Mouse (Mus musculus) stomach, postnatal 0 days (tissue): ENCODE measurements around the gene Cyp2d34. TPM values are rescaled to one million over a fixed set of nuclear protein-coding genes. Genes with fewer than 3 reads are reported as not detected.
A peak's percentile ranks its signal among the peaks of the same experiment; 100 is the strongest.

ENCODE experiments used
- ATAC-seq: fragments of 200-750 bp; cut with Nextera tagmentation; 2 replicates; pipeline ENCODE4 v1.8.0; 2017; ENCODE audit not compliant: low FRiP score, low TSS enrichment
- DNase-seq: peaks from one replicate; pipeline ENCODE4 v3.0.0-alpha.2; 2016; ENCODE audit warnings: low spot score
- H3K27ac ChIP-seq: fragments of 300-500 bp; sonication (generic); replicated peaks from 2 replicates; pipeline ENCODE4 v1.5.1; 2014; ENCODE audit warnings: mild to moderate bottlenecking, control low read depth
- H3K27me3 ChIP-seq: fragments of 300-500 bp; sonication (generic); 2 replicates; pipeline ENCODE4 v1.6.1; 2014; ENCODE audit warnings: low read length; ENCODE audit not compliant: control insufficient read depth, insufficient read depth
- H3K36me3 ChIP-seq: fragments of 300-500 bp; sonication (generic); 2 replicates; pipeline ENCODE4 v1.6.1; 2014; ENCODE audit warnings: low read length, mixed read lengths; ENCODE audit not compliant: control insufficient read depth, insufficient read depth
- H3K4me1 ChIP-seq: fragments of 300-500 bp; sonication (generic); replicated peaks from 2 replicates; pipeline ENCODE4 v1.6.1; 2014; ENCODE audit warnings: antibody characterized with exemption; ENCODE audit not compliant: control insufficient read depth, insufficient read depth
- H3K4me2 ChIP-seq: fragments of 300-500 bp; sonication (generic); replicated peaks from 2 replicates; pipeline ENCODE4 v1.6.1; 2014; ENCODE audit warnings: low read depth, mild to moderate bottlenecking, control low read depth, moderate library complexity
- H3K4me3 ChIP-seq: fragments of 300-500 bp; sonication (generic); 2 replicates; pipeline ENCODE4 v1.5.1; 2014; ENCODE audit warnings: low read depth, low read length, control low read depth
- H3K9ac ChIP-seq: fragments of 300-500 bp; sonication (generic); 2 replicates; pipeline ENCODE4 v1.6.1; 2014; ENCODE audit warnings: mild to moderate bottlenecking, low read length, control low read depth, mixed read lengths
- H3K9me3 ChIP-seq: fragments of 300-500 bp; sonication (generic); 2 replicates; pipeline ENCODE4 v1.6.1; 2016; ENCODE audit warnings: low read length; ENCODE audit not compliant: control insufficient read depth
- CTCF ChIP-seq: IDR thresholded peaks from 2 replicates; pipeline ENCODE4 v1.5.1; 2016; ENCODE audit warnings: antibody characterized with exemption, low read depth, mild to moderate bottlenecking, moderate library complexity
- EP300 ChIP-seq: optimal IDR thresholded peaks from 2 replicates; pipeline ENCODE3; 2016; ENCODE audit warnings: antibody characterized with exemption
- WGBS: fragments of 180-500 bp; shearing (Covaris S2); extraction: QIAGEN DNeasy Blood & Tissue Kit; methylation state at CpG from one replicate; pipeline ENCODE4 v1.1.7; 2014; 5-methylcytosine and 5-hydroxymethylcytosine counted together
- polyA plus RNA-seq: library from polyadenylated mRNA; unstranded; fragments of >200 nt; fragmentation: Nextera tagmentation; extraction: Ambion mirVana; gene quantifications from 2 replicates; pipeline ENCODE4 v1.2.1, GENCODE M21; 2015

Cyp2d34 gene
- polyA plus RNA-seq, 1 experiment from 2014 or later: 1.1 TPM

DNA sequence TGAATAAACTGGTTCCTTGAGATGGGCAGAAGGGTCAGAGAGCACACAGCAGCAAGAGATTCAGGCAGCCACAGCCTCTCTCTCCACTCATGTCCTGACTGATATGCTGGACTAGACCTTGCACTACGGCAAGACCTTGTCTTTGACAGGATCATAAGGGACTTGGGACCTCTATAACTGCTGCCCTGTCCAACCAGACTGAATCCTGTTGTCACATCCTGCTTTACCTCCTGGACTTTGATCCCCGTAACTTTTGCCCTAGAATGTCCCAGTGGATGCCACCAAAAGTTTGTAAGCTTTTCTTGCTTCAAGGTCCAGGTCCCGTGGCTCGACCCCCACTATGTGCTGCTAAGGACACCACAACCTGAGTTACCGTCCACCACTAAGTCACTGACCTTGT lies 20.6 kb upstream of the Cyp2d34 start:
- Histone ChIP-seq H3K4me2 (no peak overlapping the region), H3K9ac (no peak overlapping the region), H3K9me3 (no peaks in the 10 kb centered on the region), H3K4me1 (no peaks in the 10 kb centered on the region), H3K4me3 (no peak overlapping the region), H3K27me3 (no peaks in the 10 kb centered on the region), H3K27ac (no peak overlapping the region), H3K36me3 (no peaks in the 10 kb centered on the region)
- no peak for DNase-seq
- TF ChIP-seq EP300 (no peak), CTCF (no peak)
- no peak for ATAC-seq
- 91% methylated on average over 5 of the region's 5 CpGs for WGBS

DNA sequence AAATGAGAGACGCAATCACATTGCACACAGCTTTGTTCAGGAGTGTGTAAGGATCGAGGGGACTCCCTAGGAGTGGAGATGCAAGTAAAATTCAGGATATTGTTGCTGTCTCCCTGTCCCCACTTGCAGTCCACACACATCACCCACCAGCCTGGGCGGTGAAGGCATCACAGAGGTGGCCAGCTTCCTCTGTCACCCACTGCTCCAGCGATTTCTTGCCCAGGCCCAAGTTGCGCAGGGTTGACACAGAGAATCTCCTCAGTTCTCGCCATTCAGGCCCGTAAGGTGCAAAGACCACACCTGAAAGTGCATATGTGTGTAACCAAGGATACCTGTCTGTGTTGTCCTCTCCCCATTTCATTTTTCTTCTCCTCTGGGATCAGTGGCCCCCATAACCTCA lies 19.5 kb upstream of the Cyp2d34 start:
- no peak for ATAC-seq
- no peak for DNase-seq
- no peak for TF ChIP-seq CTCF
- 89% methylated on average over 7 of the region's 7 CpGs for WGBS
- no peaks in the 10 kb centered on the region for H3K27me3 ChIP-seq
- no peak overlapping the region for H3K9ac ChIP-seq
- H3K36me3 ChIP-seq: no peaks in the 10 kb centered on the region
- no peak overlapping the region for H3K4me2 ChIP-seq
- H3K27ac ChIP-seq: no peak overlapping the region
- H3K4me3 ChIP-seq: no peak overlapping the region
- H3K4me1 ChIP-seq: no peaks in the 10 kb centered on the region
- no peaks in the 10 kb centered on the region for H3K9me3 ChIP-seq

DNA sequence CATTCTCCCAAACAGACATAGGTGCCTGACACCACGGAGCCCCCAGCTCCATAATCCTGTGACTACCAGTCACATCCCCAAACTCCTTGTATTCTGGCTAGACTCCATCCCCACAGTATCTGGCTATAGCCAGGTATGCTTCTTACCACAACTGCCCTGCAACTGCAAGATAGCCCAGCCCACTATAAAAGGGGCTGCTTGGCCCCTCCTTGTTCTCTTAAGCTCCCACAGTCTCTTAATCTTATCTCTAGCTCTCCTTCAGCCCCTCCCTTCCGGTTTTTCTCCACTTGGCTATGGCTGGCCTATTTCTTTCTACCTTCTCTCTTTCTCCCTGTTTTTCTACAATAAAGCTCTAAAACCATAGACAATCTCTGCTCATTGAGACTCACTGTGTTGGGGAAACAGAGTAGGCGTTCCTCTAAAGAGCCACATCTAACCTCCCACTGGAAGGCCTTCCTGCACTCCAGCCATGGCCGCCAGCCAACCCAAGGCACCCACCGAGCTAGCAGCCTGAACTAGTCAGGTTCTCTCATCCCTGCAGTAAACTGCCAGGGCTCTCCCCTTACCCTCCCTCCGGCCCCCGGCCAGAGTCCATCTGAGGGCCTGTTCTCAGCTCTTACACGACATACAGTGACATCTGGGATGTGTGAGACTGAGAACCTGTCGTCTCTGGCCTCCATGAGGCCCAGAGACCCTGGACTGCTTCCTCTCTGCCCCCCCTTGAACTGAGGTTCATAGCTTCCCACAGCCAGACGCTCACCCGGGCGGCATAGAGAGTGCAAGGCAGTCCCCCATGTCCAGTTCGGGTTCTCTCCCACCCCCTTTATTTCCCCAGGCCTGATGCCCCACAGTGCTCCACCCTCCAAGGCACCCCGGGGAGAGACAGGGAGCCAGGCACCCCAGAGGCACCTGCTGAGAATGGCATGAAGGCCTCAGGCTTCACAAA lies 16.7 kb upstream of the Cyp2d34 start:
- Histone ChIP-seq H3K9ac (no peak overlapping the region), H3K27me3 (no peaks in the 10 kb centered on the region), H3K36me3 (no peaks in the 10 kb centered on the region), H3K27ac (no peak overlapping the region), H3K4me1 (no peaks in the 10 kb centered on the region), H3K9me3 (no peaks in the 10 kb centered on the region), H3K4me3 (no peak overlapping the region), H3K4me2 (no peak overlapping the region)
- TF ChIP-seq CTCF (no peak), EP300 (no peak)
- ATAC-seq (no peak), DNase-seq (no peak)
- 75% methylated on average over 14 of the region's 14 CpGs for WGBS

DNA sequence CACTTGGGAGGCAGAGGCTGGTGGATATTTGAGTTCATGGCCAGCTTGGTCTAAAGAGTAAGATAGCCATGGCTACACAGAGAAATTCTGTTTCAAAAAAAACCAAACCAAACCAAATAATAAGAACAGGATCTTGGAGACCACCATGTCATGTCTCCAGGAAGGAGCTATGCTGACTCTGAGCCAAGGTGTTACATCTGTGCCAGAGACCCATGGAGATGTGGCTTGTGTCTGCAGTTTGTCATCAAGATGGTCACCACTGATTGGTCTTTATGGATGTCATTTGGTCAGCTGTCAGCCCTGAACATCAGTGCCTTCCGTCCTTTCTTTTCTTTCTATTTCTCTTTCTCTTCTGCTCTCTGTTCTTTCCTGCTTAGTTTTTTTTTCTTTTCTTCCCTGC lies 14.2 kb upstream of the Cyp2d34 start:
- Histone ChIP-seq H3K4me1 (no peaks in the 10 kb centered on the region), H3K36me3 (no peaks in the 10 kb centered on the region), H3K27me3 (no peaks in the 10 kb centered on the region), H3K4me2 (no peak overlapping the region), H3K9me3 (no peaks in the 10 kb centered on the region), H3K27ac (no peak overlapping the region), H3K9ac (no peak overlapping the region), H3K4me3 (no peak overlapping the region)
- 76% methylated on average over 1 of the region's 1 CpGs for WGBS
- no peak for DNase-seq
- no peak for ATAC-seq
- TF ChIP-seq CTCF (no peak), EP300 (no peak)

DNA sequence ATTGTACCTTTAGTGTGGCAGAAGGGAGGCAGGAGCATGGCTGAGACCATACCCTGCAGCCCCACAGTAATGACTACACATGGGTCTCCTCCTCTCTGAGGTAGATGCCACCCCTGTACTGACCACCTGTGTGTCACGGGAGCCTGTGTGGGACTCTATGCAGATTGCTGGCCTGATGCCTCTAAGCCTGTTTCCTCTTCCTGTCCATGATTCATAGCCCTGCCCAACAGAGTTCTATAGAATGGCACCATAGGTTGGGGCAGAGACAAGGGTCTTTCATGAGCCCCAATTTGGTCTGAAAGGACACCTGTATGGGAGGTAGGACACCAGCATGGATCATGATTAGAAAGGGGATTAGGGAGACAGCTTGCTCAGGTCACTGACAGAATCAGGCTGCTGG lies 1.2 kb upstream of the Cyp2d34 start:
- Histone ChIP-seq H3K27me3 (no peaks in the 10 kb centered on the region), H3K4me3 (no peak overlapping the region), H3K9ac (no peak overlapping the region), H3K36me3 (no peaks in the 10 kb centered on the region), H3K9me3 (no peaks in the 10 kb centered on the region), H3K4me1 (no peaks in the 10 kb centered on the region), H3K27ac (no peak overlapping the region), H3K4me2 (no peak overlapping the region)
- DNase-seq: no peak
- no peak for TF ChIP-seq CTCF
- no peak for TF ChIP-seq EP300
- 63% methylated on average over 1 of the region's 1 CpGs for WGBS
- peak; percentile 74 for ATAC-seq

DNA sequence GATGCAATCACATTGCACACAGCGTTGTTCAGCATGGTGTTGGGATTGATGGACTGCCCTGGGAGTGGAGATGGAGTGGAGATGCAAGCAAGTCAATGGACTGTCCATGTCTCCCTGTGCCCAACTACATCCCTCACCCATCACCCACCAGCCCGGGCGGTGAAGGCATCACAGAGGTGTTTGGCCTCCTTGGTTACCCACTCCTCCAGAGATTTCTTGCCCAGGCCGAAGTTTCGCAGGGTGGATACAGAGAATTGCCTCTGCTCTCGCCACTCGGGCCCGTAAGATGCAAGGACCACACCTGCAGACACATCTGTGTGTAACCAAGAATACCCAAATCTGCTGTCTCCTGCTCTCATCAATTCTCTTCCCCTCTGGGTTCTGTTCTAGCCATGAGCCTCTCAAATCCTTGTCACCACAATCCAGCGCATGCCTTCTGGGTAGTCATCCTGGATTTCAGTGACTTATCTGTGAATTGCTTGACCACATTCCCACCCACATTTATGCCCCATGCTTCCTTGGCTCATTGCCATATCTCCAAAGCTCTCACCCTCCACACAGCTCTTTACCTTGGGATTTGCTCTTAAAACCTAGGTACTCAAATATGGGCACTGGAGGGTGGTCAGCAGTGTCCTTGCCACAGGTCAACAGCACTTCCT lies 2.3 kb downstream of the Cyp2d34 start:
- H3K36me3 ChIP-seq: no peaks in the 10 kb centered on the region
- WGBS: 86% methylated on average over 9 of the region's 9 CpGs
- H3K27ac ChIP-seq: no peak overlapping the region
- DNase-seq: no peak
- H3K4me3 ChIP-seq: no peak overlapping the region
- no peaks in the 10 kb centered on the region for H3K9me3 ChIP-seq
- no peak for TF ChIP-seq CTCF
- no peaks in the 10 kb centered on the region for H3K27me3 ChIP-seq
- H3K9ac ChIP-seq: no peak overlapping the region
- no peak for ATAC-seq
- H3K4me1 ChIP-seq: no peaks in the 10 kb centered on the region
- no peak overlapping the region for H3K4me2 ChIP-seq
